Mouse (Mus musculus) heart, postnatal 0 days (tissue): ENCODE results near the gene Zfp808.
"Not testable (repeated sequence)": the region's sequence is repeated elsewhere in the genome, so short reads cannot be mapped to it uniquely, and the experiment has no call there.

ENCODE experiments used
- CTCF ChIP-seq: IDR thresholded peaks from 2 replicates; pipeline ENCODE4 v1.5.1; 2016; ENCODE audit warnings: antibody characterized with exemption, control low read depth, low read depth
- EP300 ChIP-seq: IDR thresholded peaks from 2 replicates; pipeline ENCODE4 v1.6.1; 2016; ENCODE audit warnings: antibody characterized with exemption, low read depth

DNA sequence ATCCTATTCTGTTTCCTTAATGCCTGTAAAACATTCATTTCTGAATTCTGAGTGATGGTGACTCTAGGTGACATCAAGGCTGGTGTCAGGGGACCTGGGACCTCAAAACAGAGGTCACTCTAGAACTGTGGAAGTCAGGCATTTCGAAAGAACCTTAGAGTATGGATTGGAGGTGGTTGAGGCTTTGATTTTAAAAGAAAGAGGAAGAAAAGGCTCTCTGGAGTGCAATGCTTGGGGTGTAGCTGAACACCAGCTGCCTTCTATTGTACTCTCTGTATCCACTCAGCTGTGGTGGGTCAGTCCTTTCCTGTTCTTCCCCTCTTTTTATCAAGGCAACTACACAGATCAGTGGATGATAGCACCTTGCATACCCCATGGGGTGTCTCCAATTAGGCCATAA lies 8.1 kb upstream of the Zfp808 start:
- not testable (repeated sequence) for TF ChIP-seq CTCF, EP300
